Mouse (Mus musculus) thymus, adult 2 months (tissue): Measurements from ENCODE around the gene Nars2.

ENCODE experiments used
- CTCF ChIP-seq: fragments of 200-500 bp; IDR thresholded peaks from 2 replicates; pipeline ENCODE4 v1.5.1; 2012; ENCODE audit warnings: mild to moderate bottlenecking, control low read depth, low read length, moderate library complexity, borderline replicate concordance; ENCODE audit not compliant: control insufficient read depth, poor library complexity, insufficient read depth; ENCODE audit errors: extremely low read depth
- POLR2A ChIP-seq: fragments of 200-500 bp; IDR thresholded peaks from 2 replicates; pipeline ENCODE4 v1.6.1; 2012; ENCODE audit warnings: mild to moderate bottlenecking, low read length, control low read depth, moderate library complexity; ENCODE audit not compliant: control insufficient read depth, poor library complexity, insufficient read depth; ENCODE audit errors: extremely low read depth

DNA sequence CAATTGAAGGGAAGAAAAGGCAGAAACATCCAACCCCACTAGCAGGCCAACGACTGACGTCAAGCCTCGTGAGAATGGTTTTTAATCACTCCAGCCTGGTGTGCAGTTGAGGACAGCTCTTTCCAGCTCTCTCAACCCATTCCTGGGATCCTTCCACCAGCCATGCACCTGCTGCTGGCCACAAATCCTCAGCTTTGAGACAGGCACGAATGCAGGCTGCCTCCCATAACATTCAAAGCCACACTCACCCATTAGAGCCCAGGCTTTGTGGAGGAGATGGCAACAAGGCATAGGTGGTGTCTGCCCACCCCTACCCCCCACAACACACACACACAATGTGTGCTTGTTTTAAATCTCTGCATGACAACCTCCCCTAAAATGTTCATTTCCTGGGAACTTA, 127.4 kb downstream of the Nars2 start:
- no peak for TF ChIP-seq CTCF
- TF ChIP-seq POLR2A: no peak
